In the genomic region with DNA sequence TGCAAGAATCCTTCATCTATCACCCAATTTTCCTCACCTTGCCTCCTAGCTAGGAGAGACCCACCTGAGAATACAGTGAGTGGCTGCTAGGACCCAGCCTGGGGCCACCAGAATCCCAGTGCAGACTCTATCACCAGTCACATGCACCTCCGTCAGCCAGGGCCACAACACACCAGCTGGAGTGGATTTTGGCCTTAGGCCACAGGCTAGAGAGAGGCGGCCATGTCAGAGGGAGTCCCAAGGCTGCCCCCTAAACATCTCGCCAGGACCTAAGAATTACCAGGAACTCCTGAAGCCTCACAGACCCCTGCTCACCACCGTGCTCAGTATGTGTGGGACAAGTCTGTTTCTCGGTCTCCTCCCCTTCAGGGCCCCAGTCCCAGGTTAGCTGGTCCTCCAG, we compare ENCODE assay signal across 2 mouse cellular contexts.
TF ChIP-seq lines count a peak whose summit lies in the region.

No protein-coding gene starts in this region.

TF ChIP-seq in ES-E14, 5 proteins besides CTCF, POLR2A, EP300 and RAD21:
- TF ChIP-seq MAFK (IDR thresholded peaks at IDR 0.05; ENCODE audit: insufficient read depth, low read depth, low read length) (no peak), CHD2 (IDR thresholded peaks at IDR 0.05; ENCODE audit: low read depth, low read length) (no peak), ZC3H11A (IDR thresholded peaks at IDR 0.05; ENCODE audit: borderline replicate concordance, low read depth, low read length) (no peak), HCFC1 (IDR thresholded peaks at IDR 0.05; ENCODE audit: borderline replicate concordance, insufficient read depth, low read length) (no peak), ZNF384 (IDR thresholded peaks at IDR 0.05; ENCODE audit: low read depth, low read length) (no peak)

TF ChIP-seq in myocyte, 11 proteins besides CTCF, POLR2A, EP300 and RAD21:
- TF ChIP-seq REST (IDR thresholded peaks at IDR 0.05; ENCODE audit: insufficient read depth, insufficient read length) (no peak), SRF (IDR thresholded peaks at IDR 0.05; ENCODE audit: control insufficient read depth, insufficient read length, low read depth) (no peak), MYOG (IDR thresholded peaks at IDR 0.05; ENCODE audit: control insufficient read depth in 1 of 3, insufficient read depth in 1 of 3, insufficient read length in 2 of 3, low read depth in 2 of 3) (no peak), CEBPB (IDR thresholded peaks at IDR 0.05; ENCODE audit: insufficient read depth, poor library complexity, severe bottlenecking) (no peak), E2F4 (IDR thresholded peaks at IDR 0.05; ENCODE audit: insufficient read depth) (no peak), TCF12 (IDR thresholded peaks at IDR 0.05; ENCODE audit: insufficient read depth, poor library complexity, severe bottlenecking) (no peak), TCF3 (IDR thresholded peaks at IDR 0.05; ENCODE audit: insufficient read length, low read depth) (no peak), MAX (IDR thresholded peaks at IDR 0.05; ENCODE audit: low read depth) (no peak), POLR2AphosphoS2 (IDR thresholded peaks at IDR 0.05; ENCODE audit: insufficient read length, low read depth) (no peak), USF1 (IDR thresholded peaks at IDR 0.05; ENCODE audit: low read depth) (no peak), MYOD1 (IDR thresholded peaks at IDR 0.05; ENCODE audit: control insufficient read depth in 1 of 3, insufficient read length in 2 of 3, low read depth in 2 of 3) (no peak)
